Mouse (Mus musculus): ENCODE measurements at regions not wholly inside any gene's neighbourhood (a gene's known extent, or its start where the extent isn't known, plus 50 kb on each side); places are given as distances from the start of the nearest gene placed in this dataset.

GRCm38 (mm10) chr12:78057166-78057565 lies 136.9 kb upstream of the Gm6657 start:
- Histone ChIP-seq H3K4me1 (replicated peaks; ENCODE audit: control insufficient read depth, insufficient read depth, low read length) (no peaks in the 10 kb centered on the region), H3K36me3 (ENCODE audit: control insufficient read depth, insufficient read depth, low read length) (no peaks in the 10 kb centered on the region), H3K4me3 (ENCODE audit: control insufficient read depth, insufficient read depth, low read length) (no peak overlapping the region), H3K27ac (ENCODE audit: control insufficient read depth, insufficient read depth, low read length) (no peak overlapping the region), H3K27me3 (ENCODE audit: control insufficient read depth, insufficient read depth, low read length) (no peaks in the 10 kb centered on the region)
- TF ChIP-seq POLR2A (IDR thresholded peaks at IDR 0.05; ENCODE audit: control insufficient read depth, extremely low read depth, insufficient read depth, low read length, poor library complexity): no peak
- no peak for TF ChIP-seq CTCF (IDR thresholded peaks at IDR 0.05; ENCODE audit: borderline replicate concordance, control insufficient read depth, extremely low read depth, insufficient read depth, low read length, poor library complexity)
- 91% methylated on average over 3 of the region's 3 CpGs for WGBS
- no peak for DNase-seq

- DNase-seq: no peak
- TF ChIP-seq CTCF (IDR thresholded peaks at IDR 0.05; ENCODE audit: borderline replicate concordance, control insufficient read depth, extremely low read depth, insufficient read depth, low read length, poor library complexity) (no peak), POLR2A (IDR thresholded peaks at IDR 0.05; ENCODE audit: control insufficient read depth, extremely low read depth, insufficient read depth, low read length, poor library complexity) (no peak)
- Histone ChIP-seq H3K27me3 (ENCODE audit: control insufficient read depth, insufficient read depth, low read length) (no peaks in the 10 kb centered on the region), H3K4me3 (ENCODE audit: control insufficient read depth, insufficient read depth, low read length) (no peak overlapping the region), H3K36me3 (ENCODE audit: control insufficient read depth, insufficient read depth, low read length) (no peaks in the 10 kb centered on the region), H3K27ac (ENCODE audit: control insufficient read depth, insufficient read depth, low read length) (no peak overlapping the region), H3K4me1 (replicated peaks; ENCODE audit: control insufficient read depth, insufficient read depth, low read length) (no peaks in the 10 kb centered on the region)
- 88% methylated on average over 5 of the region's 5 CpGs for WGBS
Measured at GRCm38 (mm10) chr12:78059965-78060364, 134.1 kb upstream of the Gm6657 start.

- Histone ChIP-seq H3K4me3 (ENCODE audit: control insufficient read depth, insufficient read depth, low read length) (no peak overlapping the region), H3K4me1 (replicated peaks; ENCODE audit: control insufficient read depth, insufficient read depth, low read length) (no peaks in the 10 kb centered on the region), H3K27me3 (ENCODE audit: control insufficient read depth, insufficient read depth, low read length) (no peaks in the 10 kb centered on the region), H3K36me3 (ENCODE audit: control insufficient read depth, insufficient read depth, low read length) (no peaks in the 10 kb centered on the region), H3K27ac (ENCODE audit: control insufficient read depth, insufficient read depth, low read length) (no peak overlapping the region)
- DNase-seq: no peak
- 93% methylated on average over 6 of the region's 6 CpGs for WGBS
- no peak for TF ChIP-seq POLR2A (IDR thresholded peaks at IDR 0.05; ENCODE audit: control insufficient read depth, extremely low read depth, insufficient read depth, low read length, poor library complexity)
- TF ChIP-seq CTCF (IDR thresholded peaks at IDR 0.05; ENCODE audit: borderline replicate concordance, control insufficient read depth, extremely low read depth, insufficient read depth, low read length, poor library complexity): no peak
Measured at GRCm38 (mm10) chr12:78066024-78066423, 128.0 kb upstream of the Gm6657 start.

GRCm38 (mm10) chr12:78072935-78073334 lies 121.1 kb upstream of the Gm6657 start:
- H3K4me1 ChIP-seq (replicated peaks; ENCODE audit: control insufficient read depth, insufficient read depth, low read length): no peaks in the 10 kb centered on the region
- no peaks in the 10 kb centered on the region for H3K27me3 ChIP-seq (ENCODE audit: control insufficient read depth, insufficient read depth, low read length)
- DNase-seq: no peak
- H3K36me3 ChIP-seq (ENCODE audit: control insufficient read depth, insufficient read depth, low read length): no peaks in the 10 kb centered on the region
- 92% methylated on average over 9 of the region's 9 CpGs for WGBS
- no peak overlapping the region for H3K4me3 ChIP-seq (ENCODE audit: control insufficient read depth, insufficient read depth, low read length)
- H3K27ac ChIP-seq (ENCODE audit: control insufficient read depth, insufficient read depth, low read length): no peak overlapping the region
- TF ChIP-seq POLR2A (IDR thresholded peaks at IDR 0.05; ENCODE audit: control insufficient read depth, extremely low read depth, insufficient read depth, low read length, poor library complexity) (no peak), CTCF (IDR thresholded peaks at IDR 0.05; ENCODE audit: borderline replicate concordance, control insufficient read depth, extremely low read depth, insufficient read depth, low read length, poor library complexity) (no peak)

GRCm38 (mm10) chr12:78074290-78074802 lies 119.7 kb upstream of the Gm6657 start:
- 93% methylated on average over 8 of the region's 8 CpGs for WGBS
- H3K4me3 ChIP-seq (ENCODE audit: control insufficient read depth, insufficient read depth, low read length): no peak overlapping the region
- no peak overlapping the region for H3K27ac ChIP-seq (ENCODE audit: control insufficient read depth, insufficient read depth, low read length)
- DNase-seq: no peak
- H3K27me3 ChIP-seq (ENCODE audit: control insufficient read depth, insufficient read depth, low read length): no peaks in the 10 kb centered on the region
- H3K36me3 ChIP-seq (ENCODE audit: control insufficient read depth, insufficient read depth, low read length): no peaks in the 10 kb centered on the region
- no peaks in the 10 kb centered on the region for H3K4me1 ChIP-seq (replicated peaks; ENCODE audit: control insufficient read depth, insufficient read depth, low read length)
- TF ChIP-seq POLR2A (IDR thresholded peaks at IDR 0.05; ENCODE audit: control insufficient read depth, extremely low read depth, insufficient read depth, low read length, poor library complexity) (no peak), CTCF (IDR thresholded peaks at IDR 0.05; ENCODE audit: borderline replicate concordance, control insufficient read depth, extremely low read depth, insufficient read depth, low read length, poor library complexity) (no peak)

- no peak overlapping the region for H3K27ac ChIP-seq (ENCODE audit: control insufficient read depth, insufficient read depth, low read length)
- TF ChIP-seq POLR2A (IDR thresholded peaks at IDR 0.05; ENCODE audit: control insufficient read depth, extremely low read depth, insufficient read depth, low read length, poor library complexity): no peak
- TF ChIP-seq CTCF (IDR thresholded peaks at IDR 0.05; ENCODE audit: borderline replicate concordance, control insufficient read depth, extremely low read depth, insufficient read depth, low read length, poor library complexity): no peak
- H3K4me1 ChIP-seq (replicated peaks; ENCODE audit: control insufficient read depth, insufficient read depth, low read length): no peaks in the 10 kb centered on the region
- WGBS: 88% methylated on average over 5 of the region's 5 CpGs
- H3K4me3 ChIP-seq (ENCODE audit: control insufficient read depth, insufficient read depth, low read length): no peak overlapping the region
- no peak for DNase-seq
- H3K36me3 ChIP-seq (ENCODE audit: control insufficient read depth, insufficient read depth, low read length): no peaks in the 10 kb centered on the region
- no peaks in the 10 kb centered on the region for H3K27me3 ChIP-seq (ENCODE audit: control insufficient read depth, insufficient read depth, low read length)
Measured at GRCm38 (mm10) chr12:78077285-78077684, 116.8 kb upstream of the Gm6657 start.

GRCm38 (mm10) chr12:78082163-78082562 lies 111.9 kb upstream of the Gm6657 start:
- DNase-seq: no peak
- Histone ChIP-seq H3K27me3 (ENCODE audit: control insufficient read depth, insufficient read depth, low read length) (no peaks in the 10 kb centered on the region), H3K4me1 (replicated peaks; ENCODE audit: control insufficient read depth, insufficient read depth, low read length) (no peaks in the 10 kb centered on the region), H3K4me3 (ENCODE audit: control insufficient read depth, insufficient read depth, low read length) (no peak overlapping the region), H3K27ac (ENCODE audit: control insufficient read depth, insufficient read depth, low read length) (no peak overlapping the region), H3K36me3 (ENCODE audit: control insufficient read depth, insufficient read depth, low read length) (no peaks in the 10 kb centered on the region)
- 85% methylated on average over 1 of the region's 1 CpGs for WGBS
- TF ChIP-seq POLR2A (IDR thresholded peaks at IDR 0.05; ENCODE audit: control insufficient read depth, extremely low read depth, insufficient read depth, low read length, poor library complexity) (no peak), CTCF (IDR thresholded peaks at IDR 0.05; ENCODE audit: borderline replicate concordance, control insufficient read depth, extremely low read depth, insufficient read depth, low read length, poor library complexity) (no peak)
